Mouse (Mus musculus): Measurements from ENCODE around the gene Ptx4.

The Ptx4 gene

GRCm38 (mm10) chr17:25115664-25116432 lies 4.7 kb upstream of the Ptx4 start, which contains the start of gene Telo2:
Gene Telo2, minus strand, starts transcription at chr17:25115967.
- 3% methylated on average over 40 of the region's 40 CpGs for WGBS

GRCm38 (mm10) chr17:25117263-25117662 lies 3.3 kb upstream of the Ptx4 start:
- WGBS = 30% methylated on average over 4 of the region's 4 CpGs

- WGBS = 45% methylated on average over 7 of the region's 7 CpGs
Measured at GRCm38 (mm10) chr17:25123979-25124378, 3.4 kb downstream of the Ptx4 start.

GRCm38 (mm10) chr17:25125442-25126060 lies 5.0 kb downstream of the Ptx4 start:
- WGBS = 74% methylated on average over 3 of the region's 3 CpGs

GRCm38 (mm10) chr17:25127079-25127478 lies 6.5 kb downstream of the Ptx4 start:
- WGBS = 54% methylated on average over 8 of the region's 8 CpGs

- 75% methylated on average over 9 of the region's 9 CpGs for WGBS
Measured at GRCm38 (mm10) chr17:25127681-25128080, 7.1 kb downstream of the Ptx4 start.

- 91% methylated on average over 1 of the region's 1 CpGs for WGBS
Measured at GRCm38 (mm10) chr17:25130060-25130459, 9.5 kb downstream of the Ptx4 start.

GRCm38 (mm10) chr17:25133275-25133698 lies 12.7 kb downstream of the Ptx4 start, which contains the start of gene Clcn7:
Gene Clcn7, plus strand, starts transcription at chr17:25133391.
- under 1% methylated on average over 40 of the region's 40 CpGs for WGBS

- WGBS = 80% methylated on average over 6 of the region's 6 CpGs
Measured at GRCm38 (mm10) chr17:25135622-25136021, 15.1 kb downstream of the Ptx4 start.

GRCm38 (mm10) chr17:25138803-25139202 lies 18.2 kb downstream of the Ptx4 start:
- WGBS = 96% methylated on average over 1 of the region's 1 CpGs

- 59% methylated on average over 4 of the region's 4 CpGs for WGBS
Measured at GRCm38 (mm10) chr17:25139960-25140359, 19.4 kb downstream of the Ptx4 start.

- WGBS = 89% methylated on average over 1 of the region's 1 CpGs
Measured at GRCm38 (mm10) chr17:25162161-25162560, 41.6 kb downstream of the Ptx4 start, which contains the start of gene Ccdc154. Gene Ccdc154, plus strand, starts transcription at chr17:25162461.

GRCm38 (mm10) chr17:25163387-25163786 lies 42.8 kb downstream of the Ptx4 start:
- 81% methylated on average over 7 of the region's 7 CpGs for WGBS

- WGBS = 93% methylated on average over 3 of the region's 3 CpGs
Measured at GRCm38 (mm10) chr17:25164770-25165169, 44.2 kb downstream of the Ptx4 start.

GRCm38 (mm10) chr17:25165970-25166671 lies 45.6 kb downstream of the Ptx4 start:
- WGBS = 73% methylated on average over 6 of the region's 6 CpGs

- WGBS = 90% methylated on average over 2 of the region's 2 CpGs
Measured at GRCm38 (mm10) chr17:25169706-25170105, 49.1 kb downstream of the Ptx4 start.

GRCm38 (mm10) chr17:25172558-25172957 lies 52.0 kb downstream of the Ptx4 start:
- 85% methylated on average over 3 of the region's 3 CpGs for WGBS
